Mouse (Mus musculus) spleen, adult 2 months (tissue): ENCODE measurements around the gene Hrh2.

Source experiments
- CTCF ChIP-seq: fragments of 200-500 bp; IDR thresholded peaks from 2 replicates; pipeline ENCODE4 v1.5.1; 2011; ENCODE audit warnings: mild to moderate bottlenecking, inconsistent platforms; ENCODE audit not compliant: insufficient read depth, insufficient read length, insufficient replicate concordance; ENCODE audit errors: extremely low read depth
- POLR2A ChIP-seq: fragments of 200-500 bp; IDR thresholded peaks from 2 replicates; pipeline ENCODE4 v1.6.1; 2011; ENCODE audit warnings: low read depth, low read length, inconsistent platforms

DNA sequence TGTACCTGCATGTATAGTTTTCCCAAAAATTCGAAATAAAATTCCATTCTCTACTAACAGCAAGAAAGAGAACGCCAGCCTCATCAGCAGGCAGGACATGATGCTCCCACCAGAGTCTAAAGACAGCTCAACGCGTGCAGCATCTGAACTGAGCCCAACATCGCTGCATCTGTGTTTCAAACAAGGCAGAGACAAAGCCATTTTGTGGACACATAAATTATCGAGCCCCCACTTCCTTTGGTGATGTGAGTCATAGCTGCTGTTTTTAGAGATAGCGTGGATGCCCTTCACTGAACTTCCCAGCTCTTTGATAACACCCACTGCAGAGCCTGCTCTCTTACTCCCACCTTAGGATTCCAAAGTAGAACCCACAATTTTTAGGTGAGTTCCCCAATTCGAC is 16.5 kb upstream of the Hrh2 start:
- TF ChIP-seq CTCF = no peak
- TF ChIP-seq POLR2A = no peak
